Mouse (Mus musculus) liver, embryonic 12.5 days (tissue): ENCODE results near the gene Gm11037. TPM values are rescaled to one million over a fixed set of nuclear protein-coding genes. Genes with fewer than 3 reads are reported as not detected.
"Not testable (repeated sequence)": the region's sequence is repeated elsewhere in the genome, so short reads cannot be mapped to it uniquely, and the experiment has no call there.

Experiments
- ATAC-seq: fragments of 200-750 bp; cut with Nextera tagmentation; 2 replicates; pipeline ENCODE4 v1.8.0; 2017; ENCODE audit warnings: moderate number of reproducible peaks, mild to moderate bottlenecking, moderate library complexity
- H3K27ac ChIP-seq: fragments of 300-500 bp; sonication (generic); 2 replicates; pipeline ENCODE4 v1.5.1; 2016; ENCODE audit warnings: mild to moderate bottlenecking
- H3K27me3 ChIP-seq: fragments of 300-500 bp; sonication (generic); replicated peaks from 2 replicates; pipeline ENCODE4 v1.6.1; 2016; ENCODE audit warnings: mild to moderate bottlenecking, moderate library complexity
- H3K36me3 ChIP-seq: fragments of 300-500 bp; sonication (generic); 2 replicates; pipeline ENCODE4 v1.6.1; 2016; ENCODE audit warnings: mild to moderate bottlenecking, moderate library complexity
- H3K4me1 ChIP-seq: fragments of 300-500 bp; sonication (generic); 2 replicates; pipeline ENCODE4 v1.6.1; 2016
- H3K4me2 ChIP-seq: fragments of 300-500 bp; sonication (generic); 2 replicates; pipeline ENCODE4 v1.6.1; 2016; ENCODE audit warnings: mild to moderate bottlenecking, moderate library complexity
- H3K4me3 ChIP-seq: fragments of 300-500 bp; sonication (generic); 2 replicates; pipeline ENCODE4 v1.5.1; 2016; ENCODE audit warnings: mild to moderate bottlenecking, moderate library complexity
- H3K9ac ChIP-seq: fragments of 300-500 bp; sonication (generic); 2 replicates; pipeline ENCODE4 v1.6.1; 2016; ENCODE audit warnings: mild to moderate bottlenecking, moderate library complexity
- H3K9me3 ChIP-seq: fragments of 300-500 bp; sonication (generic); replicated peaks from 2 replicates; pipeline ENCODE4 v1.6.1; 2016; ENCODE audit warnings: mild to moderate bottlenecking, moderate library complexity
- WGBS: fragments of 180-500 bp; shearing (Covaris S2); methylation state at CpG from one replicate; pipeline ENCODE4 v1.1.7; 2016; ENCODE audit not compliant: insufficient replicate concordance; 5-methylcytosine and 5-hydroxymethylcytosine counted together
- polyA plus RNA-seq: library from polyadenylated mRNA; unstranded; fragments of >200 nt; fragmentation: Nextera tagmentation; extraction: Ambion mirVana; gene quantifications from 2 replicates; pipeline ENCODE4 v1.2.1, GENCODE M21; 2016

Gm11037 gene
- polyA plus RNA-seq, 1 experiment from 2014 or later, result not detected

- not testable (repeated sequence) for H3K9me3 ChIP-seq, H3K9ac ChIP-seq, H3K27ac ChIP-seq, H3K4me1 ChIP-seq, H3K4me3 ChIP-seq, H3K4me2 ChIP-seq, ATAC-seq, H3K36me3 ChIP-seq
- WGBS, result 55% methylated on average over 4 of the region's 4 CpGs
- peaks cover 36% of the 10 kb centered on the region for H3K27me3 ChIP-seq
Observed at GRCm38 (mm10) chr2:131105061-131105460, 28.2 kb upstream of the Gm11037 start.

GRCm38 (mm10) chr2:131105989-131106388 is 27.3 kb upstream of the Gm11037 start:
- Histone ChIP-seq H3K4me3 (no peak overlapping the region), H3K4me1 (no peaks in the 10 kb centered on the region), H3K9ac (no peak overlapping the region), H3K27me3 (peaks cover 41% of the 10 kb centered on the region), H3K36me3 (no peaks in the 10 kb centered on the region), H3K4me2 (no peak overlapping the region), H3K27ac (no peak overlapping the region), H3K9me3 (no peaks in the 10 kb centered on the region)
- ATAC-seq, result no peak
- WGBS, result 70% methylated on average over 5 of the region's 5 CpGs

- Histone ChIP-seq H3K4me2 (no peak overlapping the region), H3K27ac (no peak overlapping the region), H3K9ac (no peak overlapping the region), H3K4me3 (no peak overlapping the region), H3K27me3 (peaks cover 15% of the 10 kb centered on the region), H3K4me1 (peaks cover under 1% of the 10 kb centered on the region; the same call in 1 of the 2 replicates), H3K36me3 (no peaks in the 10 kb centered on the region), H3K9me3 (no peaks in the 10 kb centered on the region)
- WGBS, result 53% methylated on average over 1 of the region's 2 CpGs
- no peak for ATAC-seq
Observed at GRCm38 (mm10) chr2:131118968-131119574, 14.2 kb upstream of the Gm11037 start.

- H3K36me3 ChIP-seq, result no peaks in the 10 kb centered on the region
- ATAC-seq, result no peak
- 22% methylated on average over 3 of the region's 3 CpGs for WGBS
- H3K4me1 ChIP-seq, result peaks cover 45% of the 10 kb centered on the region
- H3K4me2 ChIP-seq, result no peak overlapping the region
- H3K27ac ChIP-seq, result 0 out of 2 replicates have a peak overlapping the region, but pooled peaks have one; percentile 0
- no peak overlapping the region for H3K9ac ChIP-seq
- H3K27me3 ChIP-seq, result peaks cover 19% of the 10 kb centered on the region
- H3K9me3 ChIP-seq, result no peaks in the 10 kb centered on the region
- no peak overlapping the region for H3K4me3 ChIP-seq
Observed at GRCm38 (mm10) chr2:131124166-131124565, 9.1 kb upstream of the Gm11037 start.

GRCm38 (mm10) chr2:131125157-131125963 is 7.9 kb upstream of the Gm11037 start:
- Histone ChIP-seq H3K27me3 (peaks cover 19% of the 10 kb centered on the region), H3K4me3 (no peak overlapping the region), H3K36me3 (no peaks in the 10 kb centered on the region), H3K27ac (peak overlapping the region; percentile 5; the same call in 1 of the 2 replicates), H3K4me2 (no peak overlapping the region), H3K9ac (no peak overlapping the region), H3K4me1 (peaks cover 56% of the 10 kb centered on the region), H3K9me3 (no peaks in the 10 kb centered on the region)
- no peak for ATAC-seq
- 76% methylated on average over 9 of the region's 9 CpGs for WGBS

- WGBS, result 50% methylated on average over 9 of the region's 9 CpGs
- peak overlapping the region; percentile 80; the same call in 1 of the 2 replicates for H3K9ac ChIP-seq
- peak overlapping the region; percentile 91 for H3K4me2 ChIP-seq
- no peaks in the 10 kb centered on the region for H3K9me3 ChIP-seq
- peaks cover 19% of the 10 kb centered on the region for H3K27me3 ChIP-seq
- no peak for ATAC-seq
- peak overlapping the region; percentile 87 for H3K27ac ChIP-seq
- no peak overlapping the region for H3K4me3 ChIP-seq
- H3K36me3 ChIP-seq, result no peaks in the 10 kb centered on the region
- peaks cover 61% of the 10 kb centered on the region for H3K4me1 ChIP-seq
Observed at GRCm38 (mm10) chr2:131125964-131126815, 7.1 kb upstream of the Gm11037 start.

- Histone ChIP-seq H3K4me1 (peaks cover 71% of the 10 kb centered on the region), H3K9ac (peak within 1 kb of the TSS; percentile 80), H3K36me3 (peaks cover 4% of the 10 kb centered on the region; the same call in 1 of the 2 replicates), H3K4me3 (peak within 1 kb of the TSS; percentile 66), H3K9me3 (no peaks in the 10 kb centered on the region), H3K4me2 (peak within 1 kb of the TSS; percentile 91), H3K27ac (peak within 1 kb of the TSS; percentile 87), H3K27me3 (peaks cover 19% of the 10 kb centered on the region)
- peak; percentile 86 for ATAC-seq
- 1% methylated on average over 28 of the region's 28 CpGs for WGBS
Observed at GRCm38 (mm10) chr2:131127161-131127730, 6.1 kb upstream of the Gm11037 start, which contains the start of gene Hspa12b. Hspa12b (plus strand) TSS chr2:131127280.

GRCm38 (mm10) chr2:131128211-131128610 is 5.1 kb upstream of the Gm11037 start:
- peaks cover 78% of the 10 kb centered on the region for H3K4me1 ChIP-seq
- peak overlapping the region; percentile 87 for H3K27ac ChIP-seq
- H3K9ac ChIP-seq, result peak overlapping the region; percentile 80
- WGBS, result 76% methylated on average over 5 of the region's 5 CpGs
- H3K36me3 ChIP-seq, result peaks cover 4% of the 10 kb centered on the region; the same call in 1 of the 2 replicates
- H3K9me3 ChIP-seq, result no peaks in the 10 kb centered on the region
- H3K4me2 ChIP-seq, result peak overlapping the region; percentile 91
- H3K4me3 ChIP-seq, result peak overlapping the region; percentile 66
- no peak for ATAC-seq
- peaks cover 15% of the 10 kb centered on the region for H3K27me3 ChIP-seq

GRCm38 (mm10) chr2:131128636-131129157 is 4.6 kb upstream of the Gm11037 start:
- peaks cover 80% of the 10 kb centered on the region for H3K4me1 ChIP-seq
- peak overlapping the region; percentile 87; the same call in 1 of the 2 replicates for H3K27ac ChIP-seq
- H3K27me3 ChIP-seq, result peaks cover 11% of the 10 kb centered on the region
- 71% methylated on average over 3 of the region's 3 CpGs for WGBS
- no peak for ATAC-seq
- peak overlapping the region; percentile 66 for H3K4me3 ChIP-seq
- H3K4me2 ChIP-seq, result peak overlapping the region; percentile 91
- peaks cover 6% of the 10 kb centered on the region for H3K36me3 ChIP-seq
- peak overlapping the region; percentile 80 for H3K9ac ChIP-seq
- H3K9me3 ChIP-seq, result no peaks in the 10 kb centered on the region

- no peaks in the 10 kb centered on the region for H3K9me3 ChIP-seq
- H3K27me3 ChIP-seq, result peaks cover 7% of the 10 kb centered on the region
- peak overlapping the region; percentile 87 for H3K27ac ChIP-seq
- WGBS, result 38% methylated on average over 5 of the region's 5 CpGs
- H3K9ac ChIP-seq, result peak overlapping the region; percentile 80; the same call in 1 of the 2 replicates
- peak overlapping the region; percentile 91 for H3K4me2 ChIP-seq
- peaks cover 16% of the 10 kb centered on the region for H3K36me3 ChIP-seq
- H3K4me3 ChIP-seq, result peak overlapping the region; percentile 21; the same call in 1 of the 2 replicates
- peak; percentile 77 for ATAC-seq
- H3K4me1 ChIP-seq, result peaks cover 86% of the 10 kb centered on the region
Observed at GRCm38 (mm10) chr2:131129836-131130235, 3.5 kb upstream of the Gm11037 start.

GRCm38 (mm10) chr2:131130849-131131248 is 2.4 kb upstream of the Gm11037 start:
- no peak for ATAC-seq
- Histone ChIP-seq H3K9me3 (no peaks in the 10 kb centered on the region), H3K36me3 (peaks cover 16% of the 10 kb centered on the region), H3K4me1 (peaks cover 90% of the 10 kb centered on the region), H3K4me3 (no peak overlapping the region), H3K4me2 (no peak overlapping the region), H3K9ac (peak overlapping the region; percentile 42; the same call in 1 of the 2 replicates), H3K27me3 (no peaks in the 10 kb centered on the region), H3K27ac (peak overlapping the region; percentile 58)
- WGBS, result 88% methylated on average over 2 of the region's 2 CpGs
